Mouse (Mus musculus): Measurements from ENCODE around the gene Tff2.

GRCm38 (mm10) chr17:31125548-31126266 lies 18.4 kb downstream of the Tff2 start:
- no peak for TF ChIP-seq POLR2A (IDR thresholded peaks at IDR 0.05; ENCODE audit: insufficient read depth, low read length)
- TF ChIP-seq CTCF (IDR thresholded peaks at IDR 0.05; ENCODE audit: low read depth, low read length) = no peak
- TF ChIP-seq EP300 (IDR thresholded peaks at IDR 0.05; ENCODE audit: insufficient read depth, low read depth, low read length) = peak; percentile 94; the same call in 1 of the 2 replicates
